Mouse (Mus musculus): ENCODE data around the gene Rnh1. TPM values are rescaled to one million over a fixed set of nuclear protein-coding genes. Genes with fewer than 3 reads are reported as not detected.

The Rnh1 gene
- polyA plus RNA-seq, 1 experiment from 2014 or later = 92.2 TPM

DNA sequence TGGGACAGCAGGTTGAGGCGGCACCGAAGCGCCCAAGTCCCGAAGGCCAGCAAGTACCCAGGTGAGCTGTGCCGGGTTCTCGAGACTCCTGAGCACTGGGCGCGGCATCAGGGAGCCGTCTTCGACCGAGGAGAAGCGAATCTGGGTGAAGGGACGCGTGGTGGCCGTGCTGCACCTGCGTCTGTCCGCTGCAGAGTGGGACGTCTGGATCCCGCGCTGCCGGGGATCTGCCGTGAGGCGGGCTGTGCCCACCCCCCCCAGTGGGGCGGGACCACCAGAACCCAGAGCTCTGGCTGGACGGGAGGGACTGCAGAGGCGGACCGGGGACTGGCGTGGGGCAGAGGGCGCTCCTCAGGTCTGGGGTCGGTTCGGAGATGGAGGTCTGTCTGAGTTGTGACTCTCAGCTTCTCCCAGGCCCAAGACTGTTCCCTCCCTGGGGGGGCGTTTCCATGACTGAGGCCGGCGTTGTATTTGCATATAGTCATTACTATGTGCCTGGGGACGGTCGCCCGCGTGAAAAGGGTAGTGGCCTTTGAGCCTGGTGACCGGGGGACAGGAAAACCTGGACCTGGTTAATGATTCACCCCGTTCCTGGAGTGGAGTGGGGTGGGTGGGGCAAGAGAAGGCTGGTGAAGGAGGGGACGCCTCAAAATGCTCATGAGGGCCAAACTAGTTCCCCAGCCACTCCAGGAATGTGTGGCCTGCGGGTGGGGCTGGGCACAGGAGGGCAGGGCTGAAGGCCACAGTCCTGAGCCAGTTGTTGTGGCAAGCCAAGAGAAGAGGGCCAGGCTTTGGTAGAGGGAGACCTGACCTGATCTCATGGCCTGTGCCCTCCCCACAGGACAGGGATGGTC, 43.5 kb upstream of the Rnh1 start:
- Histone ChIP-seq H3K36me3 (peaks cover 20% of the 10 kb centered on the region), H3K4me3 (peak overlapping the region; percentile 67), H3K27ac (replicated peaks) (peak overlapping the region; percentile 78), H3K9ac (peak overlapping the region; percentile 82), H3K4me1 (peaks cover 52% of the 10 kb centered on the region), H3K27me3 (replicated peaks) (peaks cover 5% of the 10 kb centered on the region; the same call in 1 of the 2 replicates), H3K9me3 (no peaks in the 10 kb centered on the region), H3K4me2 (peak overlapping the region; percentile 77)
- peak; percentile 29 for ATAC-seq (ENCODE audit: extremely low read depth, insufficient number of reproducible peaks, low FRiP score, low TSS enrichment)
- 2% methylated on average over 42 of the region's 42 CpGs for WGBS

DNA sequence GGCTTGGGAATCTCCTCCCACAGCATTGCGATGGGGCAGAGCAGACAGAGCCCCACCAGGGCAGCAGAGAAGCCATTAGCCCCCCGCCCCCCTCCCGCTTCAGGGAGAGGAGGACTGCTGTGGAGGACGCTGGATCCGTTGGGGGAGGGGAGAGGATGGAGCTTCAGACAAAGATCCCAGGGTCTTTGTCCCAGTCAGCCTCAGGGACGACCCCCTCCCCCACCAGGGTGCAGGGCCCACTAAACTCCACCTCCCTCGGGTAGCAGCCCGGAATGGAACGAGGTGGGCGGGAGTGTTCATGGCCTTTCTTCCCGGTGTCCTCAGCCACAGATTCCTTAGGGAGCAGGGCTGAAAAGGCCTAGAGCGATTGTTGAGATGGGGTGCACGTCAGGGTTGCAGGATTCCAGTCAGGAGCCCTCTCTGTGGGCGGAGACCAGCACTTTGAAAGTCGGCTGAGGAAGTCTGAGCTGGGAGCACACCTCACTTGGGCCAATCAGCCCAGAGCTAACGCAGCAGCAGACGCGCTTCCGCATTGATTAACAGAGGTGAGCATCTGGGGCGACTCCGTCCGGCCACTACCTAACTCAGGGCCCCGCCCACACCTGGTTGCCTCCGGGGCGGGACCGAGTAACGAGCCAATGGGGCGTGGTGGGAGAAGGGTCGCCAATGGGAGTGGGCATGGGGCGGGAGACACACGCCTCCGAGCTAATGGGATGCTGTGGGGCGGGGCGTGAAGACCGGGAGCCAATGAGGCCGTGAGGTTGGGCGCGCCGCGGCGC, 42.6 kb upstream of the Rnh1 start, which contains the start of gene Rassf7:
TSS of gene Rassf7 (plus strand) at position 760 of the 779 bp plus-strand sequence.
- Histone ChIP-seq H3K9ac (peak within 1 kb of the TSS; percentile 84), H3K4me2 (peak within 1 kb of the TSS; percentile 77), H3K9me3 (no peaks in the 10 kb centered on the region), H3K4me3 (peak within 1 kb of the TSS; percentile 67), H3K27ac (replicated peaks) (peak within 1 kb of the TSS; percentile 78), H3K27me3 (replicated peaks) (peaks cover 12% of the 10 kb centered on the region), H3K36me3 (peaks cover 20% of the 10 kb centered on the region), H3K4me1 (peaks cover 47% of the 10 kb centered on the region)
- ATAC-seq (ENCODE audit: extremely low read depth, insufficient number of reproducible peaks, low FRiP score, low TSS enrichment) = peak; percentile 96
- under 1% methylated on average over 41 of the region's 41 CpGs for WGBS

DNA sequence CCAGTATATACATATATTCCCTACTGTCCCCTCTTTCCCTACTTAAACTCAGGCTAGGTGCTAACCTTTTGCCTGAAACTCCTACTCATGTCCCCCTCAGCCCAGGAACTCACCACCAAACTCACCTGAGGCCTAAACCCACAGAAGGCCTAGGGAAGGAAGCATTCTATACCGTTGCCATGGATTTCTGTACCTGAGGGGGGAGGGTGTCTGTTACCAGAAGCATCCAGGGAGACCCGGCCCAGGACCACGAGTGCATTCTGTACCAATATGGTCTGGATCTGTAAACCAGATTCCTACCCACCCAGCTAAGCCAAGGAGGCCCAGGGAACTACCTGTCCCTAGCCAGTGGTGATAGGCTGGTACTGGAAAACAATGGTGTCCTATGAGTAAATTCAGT, 41.7 kb upstream of the Rnh1 start:
- Histone ChIP-seq H3K9me3 (no peaks in the 10 kb centered on the region), H3K9ac (no peak overlapping the region), H3K4me1 (peaks cover 44% of the 10 kb centered on the region), H3K4me3 (no peak overlapping the region), H3K4me2 (no peak overlapping the region), H3K27ac (replicated peaks) (no peak overlapping the region), H3K36me3 (peaks cover 16% of the 10 kb centered on the region), H3K27me3 (replicated peaks) (peaks cover 12% of the 10 kb centered on the region)
- ATAC-seq (ENCODE audit: extremely low read depth, insufficient number of reproducible peaks, low FRiP score, low TSS enrichment) = no peak
- WGBS = 75% methylated on average over 3 of the region's 3 CpGs

DNA sequence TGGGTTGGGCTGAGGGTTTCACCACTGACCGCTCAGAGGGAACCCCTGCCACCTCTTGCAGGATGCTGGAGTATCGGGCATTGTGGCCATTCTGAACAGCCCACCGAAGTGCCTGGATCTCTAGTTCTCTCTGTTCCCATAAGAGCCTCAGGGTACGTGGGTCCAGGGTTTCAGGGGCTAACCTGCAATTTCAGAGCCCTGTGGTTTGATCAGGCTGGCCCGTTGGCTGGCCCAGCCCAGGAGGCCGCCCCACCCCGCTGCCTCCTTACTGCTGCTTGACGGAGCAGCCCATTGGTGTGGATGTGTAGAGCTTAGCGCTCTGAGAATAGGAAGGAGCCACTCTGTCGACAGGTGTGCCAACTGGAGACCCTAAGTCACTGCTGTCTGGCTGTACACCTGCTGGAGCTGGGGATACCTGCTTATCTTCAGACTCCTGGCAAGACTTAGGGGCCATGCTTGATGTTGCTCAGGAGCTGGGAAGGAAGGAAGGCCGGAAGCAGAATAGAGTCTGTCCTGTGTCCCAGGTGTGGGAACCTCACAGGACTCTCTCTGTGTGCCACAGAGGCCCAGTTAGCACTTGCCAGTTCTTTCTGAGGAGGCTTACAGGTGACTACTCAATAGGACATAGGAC, 41.1 kb upstream of the Rnh1 start, which contains the start of gene Lmntd2:
TSS of gene Lmntd2 (minus strand) at position 476 of the 631 bp plus-strand sequence.
- Histone ChIP-seq H3K27me3 (replicated peaks) (peaks cover 12% of the 10 kb centered on the region), H3K36me3 (peaks cover 11% of the 10 kb centered on the region), H3K4me3 (peak within 1 kb of the TSS; percentile 67), H3K27ac (replicated peaks) (peak within 1 kb of the TSS; percentile 74), H3K9ac (peak within 1 kb of the TSS; percentile 84), H3K9me3 (no peaks in the 10 kb centered on the region), H3K4me2 (peak within 1 kb of the TSS; percentile 77), H3K4me1 (peaks cover 43% of the 10 kb centered on the region)
- WGBS = 86% methylated on average over 11 of the region's 11 CpGs
- ATAC-seq (ENCODE audit: extremely low read depth, insufficient number of reproducible peaks, low FRiP score, low TSS enrichment) = no peak

DNA sequence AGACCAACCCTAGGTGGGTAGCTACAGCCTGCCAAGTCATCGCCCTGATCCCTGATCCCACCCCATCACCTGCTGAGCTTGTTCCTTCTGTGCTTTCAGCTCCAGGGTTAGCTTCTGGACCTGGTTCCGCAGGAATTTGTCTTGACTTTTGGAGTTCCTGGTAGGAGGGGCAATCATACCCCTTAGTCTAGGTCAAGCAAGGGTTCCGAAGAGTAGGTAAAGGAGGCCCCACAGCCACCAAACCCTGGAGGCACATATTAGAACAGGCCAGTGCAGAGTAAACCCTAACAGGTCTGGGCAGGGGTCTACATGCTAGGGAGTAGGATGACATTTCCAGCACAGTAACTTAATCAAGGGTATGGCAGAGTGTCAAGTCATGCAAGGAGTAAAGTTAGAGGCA, 40.5 kb upstream of the Rnh1 start:
- Histone ChIP-seq H3K4me2 (no peak overlapping the region), H3K4me1 (peaks cover 41% of the 10 kb centered on the region), H3K36me3 (peaks cover 5% of the 10 kb centered on the region; the same call in 1 of the 2 replicates), H3K27me3 (replicated peaks) (peaks cover 12% of the 10 kb centered on the region), H3K9me3 (no peaks in the 10 kb centered on the region), H3K27ac (replicated peaks) (no peak overlapping the region), H3K9ac (no peak overlapping the region), H3K4me3 (no peak overlapping the region)
- 83% methylated on average over 3 of the region's 3 CpGs for WGBS
- no peak for ATAC-seq (ENCODE audit: extremely low read depth, insufficient number of reproducible peaks, low FRiP score, low TSS enrichment)

DNA sequence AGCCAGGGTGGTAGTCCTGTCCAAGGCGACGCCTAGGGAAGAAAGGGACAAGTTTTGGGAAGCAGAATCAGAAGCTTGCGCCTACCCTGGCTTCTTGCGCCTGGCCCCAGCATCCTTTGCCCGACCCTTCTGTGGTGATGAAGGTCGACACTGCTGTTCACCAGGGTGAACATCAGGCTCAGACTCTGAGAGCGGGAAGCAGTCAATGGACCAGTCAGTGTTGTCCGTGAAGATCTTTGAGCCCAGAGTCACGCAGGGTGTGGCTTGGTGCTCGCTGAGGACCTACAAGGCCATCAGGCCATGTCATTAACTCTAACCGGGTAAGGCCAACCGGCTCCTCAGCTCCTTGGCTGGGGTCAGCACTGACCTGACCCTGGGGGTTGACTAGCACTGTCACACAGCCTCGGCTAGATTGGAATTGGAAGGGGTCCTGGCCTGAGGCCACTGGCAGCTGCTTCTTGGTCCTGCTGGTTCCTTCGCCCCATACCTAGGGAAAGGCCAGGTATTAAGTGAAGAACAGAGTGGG, 38.0 kb upstream of the Rnh1 start:
- H3K9ac ChIP-seq = no peak overlapping the region
- ATAC-seq (ENCODE audit: extremely low read depth, insufficient number of reproducible peaks, low FRiP score, low TSS enrichment) = no peak
- no peak overlapping the region for H3K4me2 ChIP-seq
- H3K4me3 ChIP-seq = no peak overlapping the region
- H3K27ac ChIP-seq (replicated peaks) = no peak overlapping the region
- 80% methylated on average over 14 of the region's 14 CpGs for WGBS
- H3K9me3 ChIP-seq = no peaks in the 10 kb centered on the region
- H3K27me3 ChIP-seq (replicated peaks) = peaks cover 12% of the 10 kb centered on the region
- no peaks in the 10 kb centered on the region for H3K36me3 ChIP-seq
- H3K4me1 ChIP-seq = peaks cover 24% of the 10 kb centered on the region

DNA sequence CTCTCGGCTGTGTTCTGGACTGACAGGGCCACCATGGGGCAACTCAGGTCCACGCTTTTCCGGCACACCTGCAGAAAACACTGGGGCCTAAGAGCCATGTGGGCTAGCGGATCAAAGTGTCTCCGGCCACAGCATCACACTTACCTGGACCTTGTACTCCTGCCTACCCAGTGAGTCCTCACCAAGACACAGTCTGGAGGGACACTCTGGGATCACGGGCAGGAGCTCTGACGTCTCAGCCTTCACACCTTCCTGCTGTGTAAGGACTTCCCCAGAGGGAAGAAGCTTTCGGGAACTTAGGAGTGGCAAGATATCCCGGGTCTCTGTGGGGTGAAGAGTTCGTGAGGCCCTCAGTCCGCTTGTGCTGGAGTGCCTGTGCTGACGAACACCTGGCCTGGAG, 37.5 kb upstream of the Rnh1 start:
- Histone ChIP-seq H3K9me3 (no peaks in the 10 kb centered on the region), H3K9ac (no peak overlapping the region), H3K27ac (replicated peaks) (no peak overlapping the region), H3K4me1 (peaks cover 23% of the 10 kb centered on the region), H3K4me3 (no peak overlapping the region), H3K27me3 (replicated peaks) (peaks cover 12% of the 10 kb centered on the region), H3K36me3 (no peaks in the 10 kb centered on the region), H3K4me2 (no peak overlapping the region)
- 63% methylated on average over 12 of the region's 12 CpGs for WGBS
- no peak for ATAC-seq (ENCODE audit: extremely low read depth, insufficient number of reproducible peaks, low FRiP score, low TSS enrichment)

DNA sequence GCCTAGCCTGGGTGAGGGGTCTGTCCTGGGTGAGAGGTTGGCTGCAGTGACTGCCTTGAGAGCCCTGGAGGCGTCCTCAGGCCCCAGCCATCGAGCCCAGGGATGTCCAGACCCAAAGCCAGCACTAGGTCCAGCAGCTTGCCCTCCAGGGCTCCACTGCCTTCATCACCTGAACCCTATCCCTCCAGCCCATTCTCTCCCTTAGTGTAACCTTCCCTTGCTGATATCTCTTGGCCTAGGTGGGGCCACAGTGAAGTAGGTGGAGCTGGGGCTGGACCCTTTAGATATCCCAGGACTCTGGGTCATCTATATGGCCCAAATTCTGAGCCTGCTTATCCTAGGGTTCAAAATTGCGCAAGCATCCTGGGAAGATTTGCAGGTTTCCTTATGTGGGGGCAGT, 36.9 kb upstream of the Rnh1 start:
- H3K9me3 ChIP-seq = no peaks in the 10 kb centered on the region
- no peaks in the 10 kb centered on the region for H3K36me3 ChIP-seq
- peaks cover 17% of the 10 kb centered on the region for H3K4me1 ChIP-seq
- 66% methylated on average over 3 of the region's 3 CpGs for WGBS
- 0 out of 2 replicates have a peak overlapping the region, but pooled peaks have one; percentile 10 for H3K9ac ChIP-seq
- peaks cover 12% of the 10 kb centered on the region for H3K27me3 ChIP-seq (replicated peaks)
- no peak overlapping the region for H3K4me2 ChIP-seq
- no peak overlapping the region for H3K4me3 ChIP-seq
- ATAC-seq (ENCODE audit: extremely low read depth, insufficient number of reproducible peaks, low FRiP score, low TSS enrichment) = no peak
- no peak overlapping the region for H3K27ac ChIP-seq (replicated peaks)

DNA sequence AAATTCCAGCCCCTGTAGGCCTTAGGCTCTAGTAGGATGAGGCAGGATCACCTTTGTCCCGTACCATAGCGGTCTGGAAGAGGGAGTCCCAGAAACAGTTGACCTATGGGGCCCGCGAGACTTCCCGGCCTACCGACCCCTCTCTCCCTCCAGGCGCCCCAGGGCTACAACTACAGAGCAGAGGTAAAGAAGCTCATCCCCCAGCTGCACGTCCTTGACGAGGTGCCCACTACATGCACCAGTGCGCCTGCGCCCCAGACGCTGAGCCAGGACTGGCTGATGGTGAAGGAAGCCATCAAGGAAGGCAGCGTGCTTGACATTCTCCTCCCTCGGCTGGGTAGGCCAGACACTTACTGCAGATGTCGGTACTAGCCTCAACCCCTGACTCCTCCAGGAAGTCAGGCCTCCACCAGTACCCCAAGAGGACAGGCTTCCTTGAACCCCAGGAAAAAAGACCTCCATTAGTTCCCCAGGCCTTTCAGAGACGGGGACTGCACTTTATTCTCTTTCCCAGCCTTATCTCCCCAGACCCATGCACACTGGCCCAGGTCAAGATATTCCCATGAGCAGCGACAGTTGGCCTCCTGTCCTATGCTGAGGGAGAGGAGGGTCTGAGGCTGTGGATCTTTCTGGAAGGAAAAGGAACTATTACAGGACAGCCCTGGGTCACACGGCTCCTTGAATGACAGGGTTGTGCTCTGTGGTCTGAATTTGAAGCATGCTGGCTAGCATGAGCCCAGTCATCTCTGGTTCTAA, 33.7 kb upstream of the Rnh1 start:
- H3K27me3 ChIP-seq (replicated peaks) = peaks cover 9% of the 10 kb centered on the region
- WGBS = 83% methylated on average over 18 of the region's 18 CpGs
- H3K4me3 ChIP-seq = no peak overlapping the region
- 0 out of 2 replicates have a peak, but pooled peaks cover 8% of the 10 kb centered on the region for H3K4me1 ChIP-seq
- H3K9ac ChIP-seq = no peak overlapping the region
- no peak overlapping the region for H3K27ac ChIP-seq (replicated peaks)
- no peak for ATAC-seq (ENCODE audit: extremely low read depth, insufficient number of reproducible peaks, low FRiP score, low TSS enrichment)
- H3K36me3 ChIP-seq = no peaks in the 10 kb centered on the region
- no peak overlapping the region for H3K4me2 ChIP-seq
- no peaks in the 10 kb centered on the region for H3K9me3 ChIP-seq

DNA sequence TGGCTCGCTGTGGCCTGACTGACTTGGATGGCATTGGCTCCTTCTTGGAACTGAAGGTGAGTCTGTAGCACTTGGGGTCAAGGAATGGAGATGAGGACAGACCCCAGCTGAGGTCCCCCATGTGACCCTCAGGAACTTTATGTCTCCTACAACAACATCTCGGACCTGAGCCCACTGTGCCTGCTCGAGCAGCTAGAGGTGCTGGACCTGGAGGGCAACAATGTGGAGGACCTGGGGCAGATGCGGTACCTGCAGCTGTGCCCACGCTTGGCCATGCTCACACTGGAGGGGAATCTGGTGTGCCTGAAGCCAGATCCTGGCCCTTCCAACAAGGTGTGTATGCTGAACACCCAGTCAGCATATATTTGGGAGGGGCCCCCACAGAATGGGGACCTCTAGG, 32.8 kb upstream of the Rnh1 start:
- 84% methylated on average over 5 of the region's 5 CpGs for WGBS
- Histone ChIP-seq H3K4me1 (0 out of 2 replicates have a peak, but pooled peaks cover 8% of the 10 kb centered on the region), H3K27ac (replicated peaks) (no peak overlapping the region)

More for the DNA sequence above, 32.8 kb upstream of the Rnh1 start:
- no peak overlapping the region for H3K4me3 ChIP-seq
- H3K9me3 ChIP-seq = no peaks in the 10 kb centered on the region
- peaks cover 1% of the 10 kb centered on the region; the same call in 1 of the 2 replicates for H3K27me3 ChIP-seq (replicated peaks)
- no peak overlapping the region for H3K9ac ChIP-seq
- H3K36me3 ChIP-seq = no peaks in the 10 kb centered on the region
- H3K4me2 ChIP-seq = no peak overlapping the region
- no peak for ATAC-seq (ENCODE audit: extremely low read depth, insufficient number of reproducible peaks, low FRiP score, low TSS enrichment)
